Mouse (Mus musculus) gastrocnemius, postnatal 4 days (tissue): ENCODE measurements at regions not wholly inside any gene's neighbourhood (a gene's known extent, or its start where the extent isn't known, plus 50 kb on each side); places are given as distances from the start of the nearest gene placed in this dataset.

Experiments used
- DNase-seq, 2 experiments: peaks; one replicate each; pipeline ENCODE4 v3.0.0; 2021 to 2022; ENCODE audit warnings: low spot score in 2 of 2, mixed read lengths in 2 of 2

DNA sequence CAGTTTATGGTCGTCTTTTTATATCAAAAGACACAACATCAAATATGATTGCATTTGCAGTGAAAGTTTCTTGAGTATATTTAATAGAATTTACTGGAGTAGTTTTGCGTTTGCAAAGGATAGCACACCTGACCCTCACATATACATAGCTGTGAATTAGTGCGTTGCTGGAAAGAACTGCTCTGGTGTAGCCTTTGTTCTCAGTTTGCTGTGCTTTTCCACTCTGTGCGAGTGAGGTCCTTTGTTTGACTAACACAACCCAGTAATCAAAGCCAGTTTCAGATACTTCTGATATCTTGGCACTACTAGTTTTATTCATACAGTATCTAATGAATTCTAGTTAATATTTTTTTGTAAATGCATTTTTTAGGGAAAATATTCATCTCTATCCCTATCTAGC lies 84.7 kb downstream of the Trim52 start:
- no peak for DNase-seq

DNA sequence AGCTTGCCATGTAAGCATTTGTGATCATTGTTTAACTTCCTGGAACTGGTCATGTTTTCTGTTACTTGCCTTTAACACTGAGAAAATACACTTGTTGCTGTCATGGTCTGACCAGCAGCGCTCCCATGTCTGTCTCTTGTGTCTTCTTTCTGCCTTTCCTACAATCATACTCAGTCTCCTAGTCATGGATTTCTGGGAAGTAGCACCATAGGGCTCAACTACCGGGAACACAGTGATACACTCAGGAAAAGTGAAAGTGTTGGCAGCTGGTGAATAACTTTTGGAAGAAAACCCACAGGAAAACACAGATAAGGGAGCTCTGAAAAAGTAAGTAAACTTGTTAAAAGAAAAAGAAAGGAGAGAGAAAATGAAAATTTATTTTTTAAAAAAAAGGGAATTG lies 87.6 kb downstream of the Trim52 start:
- no peak for DNase-seq

DNA sequence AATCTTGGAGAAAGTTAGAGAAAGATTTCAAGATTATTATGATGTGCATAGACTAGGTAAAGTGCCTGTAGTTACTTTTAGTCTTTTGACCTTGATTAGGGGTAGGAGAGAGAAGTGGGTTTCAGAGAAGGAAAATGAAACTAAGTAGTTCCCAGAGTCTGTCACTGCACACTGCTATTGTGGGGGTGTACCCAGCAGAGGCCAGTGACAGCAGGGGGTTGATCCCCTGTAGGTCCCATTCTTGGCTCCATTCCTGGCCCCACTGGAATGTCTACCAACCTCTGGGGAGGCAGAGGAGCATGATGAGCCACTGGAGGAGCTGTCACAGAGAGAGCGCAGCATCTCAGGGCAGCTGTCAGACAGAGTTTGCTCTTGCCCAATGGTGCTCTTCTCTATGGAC lies 88.1 kb downstream of the Trim52 start:
- no peak for DNase-seq

- DNase-seq: no peak
Measured at GRCm38 (mm10) chr14:106197826-106198225, 91.8 kb downstream of the Trim52 start.

- DNase-seq: no peak
Measured at GRCm38 (mm10) chr14:106199109-106199508, 93.1 kb downstream of the Trim52 start.

DNA sequence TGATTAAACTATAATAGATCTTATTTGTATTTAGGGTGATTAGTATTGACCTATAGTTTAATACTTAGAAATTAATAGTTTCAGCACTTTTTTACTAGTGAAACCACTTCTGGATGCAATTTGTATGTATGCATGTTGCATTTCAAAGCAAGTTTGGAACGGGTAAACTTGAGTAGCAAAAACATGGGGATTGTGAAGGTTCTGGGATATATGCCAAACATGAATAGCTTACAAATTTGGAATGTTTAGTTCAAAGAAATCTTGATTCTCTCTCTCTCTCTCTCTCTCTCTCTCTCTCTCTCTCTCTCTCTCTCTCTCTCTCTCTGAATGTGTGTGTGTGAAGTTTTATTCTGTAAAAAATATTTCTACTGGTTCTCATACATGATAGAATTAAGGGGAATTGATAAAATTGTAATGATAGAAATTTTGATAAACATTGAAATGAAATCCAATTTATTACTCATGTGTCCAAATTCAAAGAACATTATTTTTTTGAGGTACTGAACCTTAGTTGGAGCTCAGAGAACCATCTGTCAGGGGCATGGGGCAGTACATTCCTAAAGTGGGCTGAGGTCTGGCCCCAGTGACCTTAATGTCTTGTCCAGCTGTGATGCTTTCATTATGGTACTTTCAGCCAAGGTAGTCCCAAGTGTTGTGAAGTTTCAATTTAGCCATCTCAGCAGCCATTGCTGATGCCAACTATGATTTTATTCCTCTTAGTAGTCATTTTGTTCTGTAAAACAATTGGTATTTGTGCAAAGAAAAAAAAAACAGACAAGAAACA lies 93.7 kb downstream of the Trim52 start:
- peak in 1 of 2 experiments; percentile 25 for DNase-seq

- no peak for DNase-seq
Measured at GRCm38 (mm10) chr14:106211062-106211461, 105.1 kb downstream of the Trim52 start.

- no peak for DNase-seq
Measured at GRCm38 (mm10) chr14:106217681-106218080, 111.7 kb downstream of the Trim52 start.

- DNase-seq: peak in 1 of 2 experiments; percentile 16
Measured at GRCm38 (mm10) chr14:106219293-106219797, 113.3 kb downstream of the Trim52 start.

GRCm38 (mm10) chr14:106225401-106225800 lies 119.4 kb downstream of the Trim52 start:
- no peak for DNase-seq

GRCm38 (mm10) chr14:106241721-106242405 lies 135.9 kb downstream of the Trim52 start:
- DNase-seq: no peak

- no peak for DNase-seq
Measured at GRCm38 (mm10) chr14:106259396-106260108, 153.6 kb downstream of the Trim52 start.

DNA sequence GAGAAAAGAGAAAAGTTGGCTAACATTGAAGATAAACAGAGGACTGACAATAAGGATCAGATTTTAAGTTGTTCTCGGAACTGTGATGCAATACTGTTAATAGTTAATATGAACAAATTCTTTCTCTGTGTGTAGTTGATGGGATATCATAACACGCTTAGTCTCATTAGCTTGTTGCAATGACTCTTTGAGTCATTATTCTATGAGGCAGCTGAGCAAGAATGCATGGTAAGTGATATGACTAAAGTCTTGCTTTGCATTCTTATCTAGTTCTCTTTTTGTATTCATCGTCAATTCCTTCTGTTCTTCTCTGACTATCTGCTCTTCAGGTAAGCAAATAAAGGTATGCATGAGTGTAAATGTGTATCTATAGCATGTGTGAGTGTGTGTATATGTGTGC lies 159.3 kb downstream of the Trim52 start:
- no peak for DNase-seq

- DNase-seq: peak in 1 of 2 experiments; percentile 10
Measured at GRCm38 (mm10) chr14:106267679-106268561, 161.9 kb downstream of the Trim52 start.

DNA sequence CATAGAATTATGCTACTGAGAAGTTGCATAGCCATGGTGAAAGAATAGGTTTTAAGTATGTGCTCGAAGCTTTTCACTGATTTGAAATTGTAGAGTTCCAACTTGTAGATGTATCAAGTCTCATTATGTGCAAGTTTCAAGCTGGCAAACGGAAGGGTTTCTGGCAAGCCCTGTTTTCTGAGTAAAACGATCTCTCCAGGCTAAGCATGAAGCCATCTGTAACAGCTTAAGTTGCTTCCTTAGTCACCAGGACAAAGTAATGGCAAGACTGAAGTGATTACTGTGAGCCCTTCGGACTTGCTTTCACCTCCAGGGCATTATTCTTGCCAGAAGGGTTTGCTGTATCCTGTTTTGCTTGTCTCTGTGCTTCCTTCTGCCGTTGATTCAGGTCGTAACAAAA lies 163.7 kb downstream of the Trim52 start:
- peak in 1 of 2 experiments; percentile 35 for DNase-seq

- DNase-seq: no peak
Measured at GRCm38 (mm10) chr14:106313558-106313957, 207.6 kb downstream of the Trim52 start.

GRCm38 (mm10) chr14:106314079-106314551 lies 208.1 kb downstream of the Trim52 start:
- peak in 1 of 2 experiments; percentile 11 for DNase-seq

DNA sequence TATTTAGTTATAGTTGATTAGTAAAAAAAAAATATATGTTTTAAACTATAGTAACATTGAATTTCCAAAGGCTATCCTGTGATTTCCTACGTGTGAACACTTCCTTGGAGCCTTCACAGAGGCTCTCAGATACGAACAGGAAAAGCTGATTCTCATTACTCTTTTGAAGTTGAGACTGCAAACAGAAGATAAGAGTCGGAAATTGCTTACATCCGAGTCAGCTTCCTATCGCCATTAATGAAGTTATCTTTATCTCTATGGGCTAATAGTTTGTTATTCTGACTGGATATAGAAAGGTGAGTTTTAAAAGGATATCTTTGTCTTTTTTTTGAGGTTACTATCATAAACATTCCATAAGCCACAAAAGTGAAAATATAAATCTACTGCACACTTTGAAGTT lies 212.8 kb downstream of the Trim52 start:
- no peak for DNase-seq

GRCm38 (mm10) chr14:106327653-106328283 lies 221.8 kb downstream of the Trim52 start:
- DNase-seq: no peak
